Mouse (Mus musculus): Measurements from ENCODE around the gene Syngr2. TPM values are rescaled to one million over a fixed set of nuclear protein-coding genes. Genes with fewer than 3 reads are reported as not detected.

The Syngr2 gene
- 74.0 and 85.6 TPM in 2 replicates for polyA plus RNA-seq (2015; fragmentation: Nextera tagmentation; extraction: Ambion mirVana)

DNA sequence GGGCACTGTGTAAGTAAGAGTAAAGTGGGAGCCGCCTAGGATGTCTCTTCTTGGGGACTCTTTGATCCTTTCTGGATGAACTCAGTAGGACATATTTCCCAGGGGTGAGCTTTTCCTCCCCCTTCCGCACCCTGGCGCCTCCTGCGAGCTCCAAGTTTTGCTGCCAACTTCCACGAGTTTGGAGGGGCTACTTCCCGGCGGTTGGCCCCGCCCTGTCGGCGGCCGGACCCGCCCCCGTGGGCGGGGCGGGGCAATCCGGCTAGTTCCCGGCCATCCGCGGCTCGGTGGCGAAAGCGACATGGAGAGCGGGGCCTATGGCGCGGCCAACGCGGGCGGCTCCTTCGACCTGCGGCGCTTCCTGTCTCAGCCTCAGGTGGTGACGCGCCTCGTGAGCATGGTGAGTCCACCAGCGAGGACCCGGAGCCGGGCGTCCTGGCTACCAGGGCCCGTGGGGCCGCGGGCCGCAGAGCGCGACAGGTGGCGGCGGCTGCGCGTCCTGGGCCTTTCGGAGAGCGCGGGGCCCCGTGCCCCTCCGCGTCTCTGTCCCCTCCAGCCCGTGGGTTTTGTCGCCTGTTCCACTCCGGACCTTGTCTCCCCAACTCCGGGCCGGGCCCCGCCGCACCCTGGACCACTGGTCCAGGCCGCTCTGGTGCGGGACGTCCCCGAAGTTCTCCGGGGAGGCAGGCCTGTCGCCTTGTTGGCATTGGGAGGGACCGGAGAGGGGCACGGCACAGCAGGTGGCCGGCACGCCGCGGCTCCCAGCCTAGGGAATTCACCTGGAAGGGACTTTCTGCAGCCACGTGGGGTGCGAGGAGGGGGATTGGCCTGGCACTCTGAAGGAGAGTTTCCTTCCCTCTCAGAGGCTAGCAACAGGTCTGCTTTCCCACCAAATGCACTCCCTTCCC, at the start of gene Syngr2, which contains the start of gene Gm20708:
Gene Syngr2 (plus strand): TSS at position 262 of the 905 bp plus-strand sequence.
Gene Gm20708 (plus strand): TSS at position 262 of the 905 bp plus-strand sequence.
- under 1% methylated on average over 75 of the region's 75 CpGs for WGBS
- H3K27ac ChIP-seq = peak within 1 kb of the TSS; percentile 74
- H3K9me3 ChIP-seq = no peaks in the 10 kb centered on the region
- peak within 1 kb of the TSS; percentile 74 for H3K9ac ChIP-seq
- peaks cover 28% of the 10 kb centered on the region for H3K36me3 ChIP-seq
- peaks cover 24% of the 10 kb centered on the region for H3K4me1 ChIP-seq
- peak; percentile 35; the same call in 1 of the 2 replicates for ATAC-seq (ENCODE audit: insufficient number of reproducible peaks, low FRiP score, low TSS enrichment, low read depth)
- H3K4me3 ChIP-seq = peak within 1 kb of the TSS; percentile 96
- peak within 1 kb of the TSS; percentile 94 for H3K4me2 ChIP-seq
- no peaks in the 10 kb centered on the region for H3K27me3 ChIP-seq

DNA sequence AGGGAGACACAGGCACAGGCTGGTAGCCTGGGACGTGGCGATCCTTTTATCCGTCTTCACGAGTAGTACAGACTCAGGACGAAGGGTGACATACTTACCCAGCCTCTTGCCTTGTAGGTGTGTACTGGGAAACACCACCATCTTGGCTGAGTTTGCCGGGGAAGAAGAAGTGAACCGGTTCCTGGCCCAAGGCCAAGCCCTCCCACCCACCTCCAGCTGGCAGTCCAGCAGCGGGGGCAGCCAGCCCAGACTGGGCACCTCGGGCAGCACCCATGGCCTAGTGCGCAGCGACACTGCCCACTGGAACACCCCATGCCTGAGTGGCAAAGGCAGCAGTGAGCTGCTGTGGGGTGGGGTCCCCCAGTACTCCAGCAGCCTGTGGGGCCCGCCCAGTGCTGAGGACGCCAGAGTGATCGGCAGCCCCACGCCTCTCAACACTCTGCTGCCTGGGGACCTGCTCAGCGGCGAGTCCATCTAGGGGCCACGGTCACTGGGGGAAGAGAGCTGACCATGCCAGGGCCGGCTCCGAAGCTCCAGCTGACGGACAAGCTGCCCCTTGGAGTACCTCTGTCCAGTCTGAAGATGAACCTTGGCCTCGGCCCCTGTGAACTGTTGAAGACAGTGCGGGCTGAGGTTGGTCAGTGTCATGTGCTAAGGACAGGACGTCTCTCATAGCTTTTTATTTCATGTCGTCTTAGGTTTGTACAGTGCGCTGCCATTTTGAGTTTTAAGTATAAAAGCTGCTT, 48.9 kb upstream of the Syngr2 start:
- H3K4me1 ChIP-seq = no peaks in the 10 kb centered on the region
- no peak overlapping the region for H3K4me2 ChIP-seq
- 89% methylated on average over 26 of the region's 26 CpGs for WGBS
- no peaks in the 10 kb centered on the region for H3K9me3 ChIP-seq
- H3K9ac ChIP-seq = no peak overlapping the region
- ATAC-seq (ENCODE audit: insufficient number of reproducible peaks, low FRiP score, low TSS enrichment, low read depth) = no peak
- H3K27me3 ChIP-seq = no peaks in the 10 kb centered on the region
- 0 out of 2 replicates have a peak overlapping the region, but pooled peaks have one; percentile 8 for H3K27ac ChIP-seq
- H3K36me3 ChIP-seq = peaks cover 91% of the 10 kb centered on the region
- H3K4me3 ChIP-seq = no peak overlapping the region

DNA sequence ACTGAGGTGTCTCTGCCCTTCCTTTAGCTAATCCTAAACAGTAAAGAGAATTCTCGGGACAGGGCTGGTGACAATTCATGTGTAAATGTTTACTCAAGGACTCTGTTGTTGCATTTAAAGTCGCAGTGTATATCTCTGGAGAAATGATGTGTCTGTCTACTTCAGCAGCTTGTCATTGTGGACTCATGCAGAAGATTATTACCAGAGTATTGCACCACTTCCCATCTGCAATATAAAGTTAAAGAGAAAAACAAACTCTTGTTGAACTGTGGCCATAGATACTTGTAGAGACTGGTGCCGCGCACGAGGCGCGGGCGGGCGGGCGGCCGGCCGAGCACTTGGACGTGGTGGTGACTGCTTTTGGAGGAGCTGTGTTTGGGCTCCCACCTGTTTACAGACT, 47.7 kb upstream of the Syngr2 start:
- no peak for ATAC-seq (ENCODE audit: insufficient number of reproducible peaks, low FRiP score, low TSS enrichment, low read depth)

DNA sequence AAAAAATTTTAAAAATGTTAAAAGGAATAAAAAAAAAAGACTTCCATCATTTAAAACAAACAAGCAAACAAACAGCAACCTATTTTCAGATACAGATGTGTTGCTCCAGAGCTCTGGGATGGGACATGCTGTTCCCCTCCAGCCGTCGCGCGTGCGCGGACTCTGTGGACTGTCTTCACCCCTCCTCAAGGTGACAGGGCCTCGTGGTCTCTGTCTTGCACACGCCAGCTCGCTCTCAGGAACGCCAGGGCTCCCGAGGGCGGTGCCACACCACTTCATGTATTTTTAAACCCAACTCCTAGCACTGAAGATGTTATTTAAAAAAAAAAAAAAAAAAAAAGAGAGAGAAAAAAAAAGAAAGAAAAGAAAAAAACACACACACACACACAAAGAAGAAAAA, 47.2 kb upstream of the Syngr2 start:
- Histone ChIP-seq H3K9ac (no peak overlapping the region), H3K9me3 (no peaks in the 10 kb centered on the region), H3K27me3 (no peaks in the 10 kb centered on the region), H3K27ac (no peak overlapping the region), H3K4me3 (no peak overlapping the region), H3K4me1 (no peaks in the 10 kb centered on the region), H3K36me3 (peaks cover 88% of the 10 kb centered on the region), H3K4me2 (no peak overlapping the region)
- WGBS = 89% methylated on average over 12 of the region's 12 CpGs
- no peak for ATAC-seq (ENCODE audit: insufficient number of reproducible peaks, low FRiP score, low TSS enrichment, low read depth)

More for the DNA sequence above, 47.7 kb upstream of the Syngr2 start:
- Histone ChIP-seq H3K27me3 (no peaks in the 10 kb centered on the region), H3K4me2 (no peak overlapping the region), H3K9ac (no peak overlapping the region), H3K27ac (no peak overlapping the region), H3K9me3 (no peaks in the 10 kb centered on the region), H3K36me3 (peaks cover 91% of the 10 kb centered on the region), H3K4me1 (no peaks in the 10 kb centered on the region), H3K4me3 (no peak overlapping the region)
- WGBS = 93% methylated on average over 13 of the region's 13 CpGs

DNA sequence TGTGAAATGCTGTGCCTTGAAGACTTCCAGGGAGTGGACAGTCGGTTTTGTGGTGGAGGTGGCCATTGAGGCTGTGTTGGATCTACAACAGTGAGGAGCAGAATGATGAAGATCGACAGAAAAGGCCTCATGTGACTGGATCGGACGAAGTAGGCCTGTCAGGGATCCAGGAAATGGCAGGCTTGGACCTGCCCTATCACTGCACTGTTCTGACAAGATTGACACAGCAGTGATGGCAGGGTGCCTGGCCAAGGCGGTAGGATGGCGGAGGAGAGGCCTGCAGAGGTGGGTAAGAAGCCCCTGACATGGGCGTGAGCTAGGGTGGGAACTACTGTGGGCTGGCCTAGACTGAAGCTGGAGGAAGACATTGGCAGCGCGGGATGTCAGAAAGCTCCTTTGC, 45.1 kb upstream of the Syngr2 start:
- no peak overlapping the region for H3K4me3 ChIP-seq
- H3K4me2 ChIP-seq = no peak overlapping the region
- no peaks in the 10 kb centered on the region for H3K9me3 ChIP-seq
- H3K4me1 ChIP-seq = 0 out of 2 replicates have a peak, but pooled peaks cover 1% of the 10 kb centered on the region
- ATAC-seq (ENCODE audit: insufficient number of reproducible peaks, low FRiP score, low TSS enrichment, low read depth) = no peak
- 76% methylated on average over 9 of the region's 9 CpGs for WGBS
- peaks cover 68% of the 10 kb centered on the region for H3K36me3 ChIP-seq
- H3K27ac ChIP-seq = no peak overlapping the region
- H3K9ac ChIP-seq = no peak overlapping the region
- H3K27me3 ChIP-seq = no peaks in the 10 kb centered on the region

DNA sequence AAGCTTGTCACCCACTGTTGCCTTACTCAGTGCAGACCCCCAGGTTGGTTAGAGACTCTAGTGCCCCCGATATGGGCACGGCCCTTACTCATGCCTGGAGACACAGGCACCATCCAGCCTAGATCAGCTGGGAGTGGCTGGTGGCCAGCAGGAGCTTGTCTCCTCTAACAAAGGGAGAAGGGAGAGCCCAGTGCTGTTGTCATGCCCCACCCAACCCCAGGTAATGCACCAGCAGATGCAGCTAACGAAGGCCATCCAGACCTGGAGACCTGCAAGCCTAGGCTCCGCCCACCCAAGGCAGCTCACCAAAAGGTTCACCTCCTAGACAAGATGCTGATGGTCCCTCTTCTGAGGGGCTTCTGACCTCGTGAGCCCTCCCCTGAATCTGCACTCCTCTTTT, 44.1 kb upstream of the Syngr2 start:
- Histone ChIP-seq H3K27ac (no peak overlapping the region), H3K27me3 (no peaks in the 10 kb centered on the region), H3K36me3 (peaks cover 61% of the 10 kb centered on the region), H3K4me1 (0 out of 2 replicates have a peak, but pooled peaks cover 4% of the 10 kb centered on the region), H3K9me3 (no peaks in the 10 kb centered on the region), H3K4me3 (no peak overlapping the region), H3K9ac (no peak overlapping the region), H3K4me2 (no peak overlapping the region)
- WGBS = 78% methylated on average over 5 of the region's 5 CpGs
- no peak for ATAC-seq (ENCODE audit: insufficient number of reproducible peaks, low FRiP score, low TSS enrichment, low read depth)

DNA sequence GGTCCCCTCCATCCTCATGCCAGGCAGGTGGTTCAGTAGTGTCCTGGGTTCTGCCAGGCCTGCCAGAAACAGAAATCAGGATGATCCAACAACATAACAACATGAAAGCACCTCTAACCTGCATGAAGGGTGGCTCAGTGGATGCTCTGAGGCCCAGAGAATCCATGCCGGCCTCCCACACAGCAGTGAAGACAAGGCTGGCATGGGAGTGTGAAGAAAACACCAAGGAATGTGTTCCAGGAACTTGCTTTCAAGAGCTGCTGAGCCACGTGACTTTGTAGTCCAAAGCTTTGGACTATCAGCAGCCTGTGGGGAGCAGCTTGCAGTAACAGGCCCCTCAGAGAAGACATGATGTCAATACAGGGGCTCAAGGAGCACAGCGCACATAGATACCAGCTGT, 43.2 kb upstream of the Syngr2 start:
- no peak for ATAC-seq (ENCODE audit: insufficient number of reproducible peaks, low FRiP score, low TSS enrichment, low read depth)
- H3K36me3 ChIP-seq = peaks cover 54% of the 10 kb centered on the region
- H3K4me3 ChIP-seq = no peak overlapping the region
- no peak overlapping the region for H3K27ac ChIP-seq
- no peaks in the 10 kb centered on the region for H3K27me3 ChIP-seq
- no peak overlapping the region for H3K4me2 ChIP-seq
- H3K4me1 ChIP-seq = 0 out of 2 replicates have a peak, but pooled peaks cover 4% of the 10 kb centered on the region
- WGBS = 86% methylated on average over 3 of the region's 3 CpGs
- no peak overlapping the region for H3K9ac ChIP-seq
- no peaks in the 10 kb centered on the region for H3K9me3 ChIP-seq

DNA sequence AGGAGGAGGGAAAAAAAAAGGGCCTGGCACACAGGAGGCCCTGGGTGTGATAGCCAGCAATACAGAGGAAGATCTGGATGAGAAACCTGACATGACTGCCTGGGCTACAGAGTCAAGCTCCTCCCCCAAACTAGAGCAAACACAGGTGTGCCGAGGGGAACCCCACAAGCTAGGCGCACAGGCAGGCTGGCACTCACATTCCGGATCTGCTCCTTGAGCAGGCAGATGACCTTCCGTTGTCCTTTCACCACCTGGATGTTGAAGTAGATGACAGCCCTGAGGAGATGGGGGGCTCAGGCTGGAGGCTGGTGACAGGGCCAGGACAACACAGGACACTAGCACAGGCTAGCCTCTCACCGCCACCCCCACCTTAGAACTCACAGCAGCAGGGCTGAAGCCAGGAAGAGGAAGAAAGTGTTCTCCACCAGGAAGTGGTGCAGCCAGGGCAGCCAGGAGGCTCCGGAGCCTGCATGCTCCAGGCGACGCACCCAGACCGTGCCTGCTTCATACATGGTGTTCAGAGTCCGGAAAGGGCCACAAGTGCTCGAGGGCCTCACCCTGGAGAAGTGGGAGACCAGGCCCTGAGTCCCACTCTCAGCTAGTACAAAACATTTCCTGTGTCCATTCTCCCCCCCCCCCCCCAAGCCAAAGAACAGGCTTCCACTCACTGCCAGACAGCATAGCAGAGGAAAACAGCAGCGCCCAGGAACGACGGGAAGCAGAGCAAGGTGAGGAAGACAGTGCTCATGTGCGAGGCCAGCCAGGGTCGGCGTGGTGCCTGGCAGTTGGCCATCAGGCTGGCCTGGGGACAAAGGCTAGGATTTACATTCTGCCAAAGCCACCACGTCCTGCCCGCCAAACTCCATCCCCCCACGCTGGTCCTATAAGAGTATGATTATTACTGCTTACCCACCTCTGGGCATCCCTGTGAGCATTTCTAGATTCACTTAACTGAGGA, 40.5 kb upstream of the Syngr2 start:
- no peak overlapping the region for H3K27ac ChIP-seq
- H3K4me3 ChIP-seq = no peak overlapping the region
- 0 out of 2 replicates have a peak, but pooled peaks cover 4% of the 10 kb centered on the region for H3K4me1 ChIP-seq
- ATAC-seq (ENCODE audit: insufficient number of reproducible peaks, low FRiP score, low TSS enrichment, low read depth) = no peak
- H3K27me3 ChIP-seq = no peaks in the 10 kb centered on the region
- H3K36me3 ChIP-seq = peaks cover 56% of the 10 kb centered on the region
- H3K9me3 ChIP-seq = no peaks in the 10 kb centered on the region
- no peak overlapping the region for H3K4me2 ChIP-seq
- no peak overlapping the region for H3K9ac ChIP-seq
- WGBS = 79% methylated on average over 20 of the region's 20 CpGs

DNA sequence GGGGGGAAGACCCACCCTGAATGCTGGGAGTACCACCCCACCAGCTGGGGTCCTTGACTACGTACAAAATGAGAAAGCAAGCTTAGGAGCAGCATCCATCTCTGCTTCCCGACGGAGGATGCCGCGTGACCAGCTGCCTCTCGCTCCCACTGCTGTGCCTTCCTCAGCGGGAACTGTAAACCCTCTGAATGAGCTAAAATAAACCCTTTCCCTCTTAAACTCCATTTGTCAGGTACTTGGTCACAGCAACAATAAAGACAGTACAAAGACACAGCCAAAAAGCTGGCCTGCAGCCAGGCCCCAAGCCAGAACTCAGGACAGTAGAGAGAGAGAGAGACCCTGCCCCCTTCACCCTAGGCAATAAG, 39.8 kb upstream of the Syngr2 start:
- no peak overlapping the region for H3K9ac ChIP-seq
- no peak overlapping the region for H3K4me2 ChIP-seq
- WGBS = 86% methylated on average over 7 of the region's 7 CpGs
- no peak overlapping the region for H3K4me3 ChIP-seq
- ATAC-seq (ENCODE audit: insufficient number of reproducible peaks, low FRiP score, low TSS enrichment, low read depth) = no peak
- H3K27ac ChIP-seq = no peak overlapping the region
- H3K27me3 ChIP-seq = no peaks in the 10 kb centered on the region
- H3K36me3 ChIP-seq = peaks cover 54% of the 10 kb centered on the region
- 0 out of 2 replicates have a peak, but pooled peaks cover 4% of the 10 kb centered on the region for H3K4me1 ChIP-seq
- no peaks in the 10 kb centered on the region for H3K9me3 ChIP-seq

DNA sequence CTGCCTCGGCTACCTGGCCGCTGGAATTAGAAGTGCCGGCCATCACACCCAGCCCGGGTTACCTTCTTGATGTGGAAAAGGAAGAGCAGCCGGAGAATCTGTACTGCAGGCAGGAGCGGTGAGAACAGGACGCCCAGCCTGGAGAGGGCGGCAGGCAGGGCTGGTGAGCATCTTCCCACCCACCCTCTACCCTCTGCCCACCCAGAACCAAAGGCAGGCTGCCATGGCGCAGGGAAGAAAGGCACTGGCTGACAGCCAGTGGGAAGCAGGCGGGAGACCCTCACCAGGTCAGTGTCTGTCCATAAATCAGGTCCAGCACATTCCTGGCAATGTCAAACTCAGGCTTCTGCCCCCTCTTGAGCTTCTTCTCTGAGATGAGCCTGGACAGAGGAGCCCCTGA, 39.1 kb upstream of the Syngr2 start:
- Histone ChIP-seq H3K9ac (no peak overlapping the region), H3K36me3 (peaks cover 54% of the 10 kb centered on the region), H3K9me3 (no peaks in the 10 kb centered on the region), H3K4me1 (0 out of 2 replicates have a peak, but pooled peaks cover 4% of the 10 kb centered on the region), H3K4me3 (no peak overlapping the region), H3K27ac (no peak overlapping the region), H3K27me3 (no peaks in the 10 kb centered on the region), H3K4me2 (no peak overlapping the region)
- ATAC-seq (ENCODE audit: insufficient number of reproducible peaks, low FRiP score, low TSS enrichment, low read depth) = no peak
- WGBS = 80% methylated on average over 10 of the region's 10 CpGs

DNA sequence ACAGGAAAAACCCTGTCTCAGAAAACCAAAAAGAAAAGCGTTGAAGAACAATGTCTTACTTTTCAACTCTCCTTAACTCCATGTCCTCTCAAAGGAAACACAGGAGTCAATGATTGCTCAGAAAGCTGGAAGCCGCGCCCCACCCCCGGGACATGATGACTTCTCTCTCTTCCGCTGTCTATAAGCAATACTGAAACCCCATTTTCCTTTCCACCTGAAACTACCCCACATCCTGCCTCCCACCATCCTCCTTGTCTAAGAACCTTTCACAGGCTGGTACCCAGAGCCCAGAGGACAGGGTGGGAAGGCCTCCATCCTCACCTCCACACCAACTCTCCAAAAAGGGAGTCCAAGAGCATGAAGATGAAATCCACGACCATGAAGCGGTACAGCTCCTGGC, 37.1 kb upstream of the Syngr2 start:
- no peak overlapping the region for H3K4me2 ChIP-seq
- no peak overlapping the region for H3K9ac ChIP-seq
- H3K27me3 ChIP-seq = no peaks in the 10 kb centered on the region
- ATAC-seq (ENCODE audit: insufficient number of reproducible peaks, low FRiP score, low TSS enrichment, low read depth) = no peak
- no peak overlapping the region for H3K4me3 ChIP-seq
- 0 out of 2 replicates have a peak, but pooled peaks cover 4% of the 10 kb centered on the region for H3K4me1 ChIP-seq
- H3K9me3 ChIP-seq = no peaks in the 10 kb centered on the region
- H3K36me3 ChIP-seq = peaks cover 45% of the 10 kb centered on the region
- 90% methylated on average over 7 of the region's 7 CpGs for WGBS
- H3K27ac ChIP-seq = no peak overlapping the region
